Mouse (Mus musculus): ENCODE data around the gene Gp5. TPM values are rescaled to one million over a fixed set of nuclear protein-coding genes. Genes with fewer than 3 reads are reported as not detected.

The Gp5 gene
- polyA plus RNA-seq (2014; fragmentation: Illumina TruSeq; extraction: RNeasy Lipid Tissue Mini Kit (QIAGEN cat#74804); ENCODE audit: low read depth, low replicate concordance), result not detected

GRCm38 (mm10) chr16:30310647-30311046, at the start of gene Gp5:
Gene Gp5 (minus strand): TSS chr16:30310779.

GRCm38 (mm10) chr16:30282844-30283495, 27.6 kb downstream of the Gp5 start, which contains the start of gene Lrrc15:
Gene Lrrc15 (minus strand): TSS chr16:30283256.

DNA sequence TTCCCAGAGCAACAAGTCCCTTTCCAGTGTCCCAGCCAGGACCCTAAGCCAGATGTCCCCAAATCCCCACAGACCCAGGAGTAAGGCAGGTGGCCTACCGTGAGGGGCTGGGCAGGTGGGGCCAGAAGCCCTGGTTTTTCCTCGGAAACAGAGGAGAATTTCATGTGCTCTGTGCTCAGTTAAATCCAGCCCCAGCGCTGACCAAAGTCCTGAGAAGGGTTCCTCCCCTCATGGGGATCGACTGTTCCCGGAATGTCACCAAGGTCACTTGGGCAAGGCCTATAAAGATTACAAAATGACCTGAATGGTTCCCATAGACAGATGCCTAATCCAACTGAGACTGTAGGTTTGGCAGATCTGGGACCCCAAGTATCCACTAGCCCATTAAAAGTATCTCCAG, 43.2 kb downstream of the Gp5 start, which contains the start of gene Cpn2:
Gene Cpn2, minus strand, starts transcription at position 141 of the 400 bp plus-strand sequence.

Other genes starting within 250 kb of the Gp5 start
- gene Hes1, start 246.4 kb downstream of the Gp5 start, polyA plus RNA-seq (2014; fragmentation: Illumina TruSeq; extraction: RNeasy Lipid Tissue Mini Kit (QIAGEN cat#74804); ENCODE audit: low read depth, low replicate concordance), result 37.6 TPM
- not detected for gene Cpn2, start 43.3 kb downstream of the Gp5 start, polyA plus RNA-seq (2014; fragmentation: Illumina TruSeq; extraction: RNeasy Lipid Tissue Mini Kit (QIAGEN cat#74804); ENCODE audit: low read depth, low replicate concordance)
- not detected for gene Lrrc15, start 27.5 kb downstream of the Gp5 start, polyA plus RNA-seq (2014; fragmentation: Illumina TruSeq; extraction: RNeasy Lipid Tissue Mini Kit (QIAGEN cat#74804); ENCODE audit: low read depth, low replicate concordance)
- 165 TPM for gene Atp13a3, start 95.2 kb upstream of the Gp5 start, polyA plus RNA-seq (2014; fragmentation: Illumina TruSeq; extraction: RNeasy Lipid Tissue Mini Kit (QIAGEN cat#74804); ENCODE audit: low read depth, low replicate concordance)
- 0.97 TPM for gene Tmem44, start 240.1 kb upstream of the Gp5 start, polyA plus RNA-seq (2014; fragmentation: Illumina TruSeq; extraction: RNeasy Lipid Tissue Mini Kit (QIAGEN cat#74804); ENCODE audit: low read depth, low replicate concordance)

Measured in kidney, adult 10 weeks (tissue).